Mouse (Mus musculus): ENCODE results near the gene Actc1. TPM values are rescaled to one million over a fixed set of nuclear protein-coding genes. Genes with fewer than 3 reads are reported as not detected.

Actc1 gene
- polyA plus RNA-seq, 1 experiment from 2014 or later = not detected

GRCm38 (mm10) chr2:114019474-114020209, 33.7 kb downstream of the Actc1 start:
- 88% methylated on average over 11 of the region's 11 CpGs for WGBS (ENCODE audit: missing documents)
- Histone ChIP-seq H3K79me2 (ENCODE audit: inconsistent target) (no peaks in the 10 kb centered on the region), H3K4me3 (ENCODE audit: inconsistent target) (no peak overlapping the region), H3K36me3 (ENCODE audit: inconsistent target) (no peaks in the 10 kb centered on the region), H3K27ac (no peak overlapping the region)

- 35% methylated on average over 10 of the region's 10 CpGs for WGBS (ENCODE audit: missing documents)
- H3K79me2 ChIP-seq (ENCODE audit: inconsistent target) = no peaks in the 10 kb centered on the region
- no peaks in the 10 kb centered on the region for H3K36me3 ChIP-seq (ENCODE audit: inconsistent target)
- H3K4me3 ChIP-seq (ENCODE audit: inconsistent target) = no peak overlapping the region
- H3K27ac ChIP-seq = no peak overlapping the region
Measured at GRCm38 (mm10) chr2:114018136-114018535, 35.2 kb downstream of the Actc1 start.

- WGBS (ENCODE audit: missing documents) = 79% methylated on average over 6 of the region's 6 CpGs
- no peaks in the 10 kb centered on the region for H3K79me2 ChIP-seq (ENCODE audit: inconsistent target)
- H3K27ac ChIP-seq = no peak overlapping the region
- no peaks in the 10 kb centered on the region for H3K36me3 ChIP-seq (ENCODE audit: inconsistent target)
- H3K4me3 ChIP-seq (ENCODE audit: inconsistent target) = no peak overlapping the region
Measured at GRCm38 (mm10) chr2:114014839-114015238, 38.5 kb downstream of the Actc1 start.

- 9% methylated on average over 9 of the region's 13 CpGs for WGBS (ENCODE audit: missing documents)
- no peak overlapping the region for H3K4me3 ChIP-seq (ENCODE audit: inconsistent target)
- H3K27ac ChIP-seq = no peak overlapping the region
- H3K36me3 ChIP-seq (ENCODE audit: inconsistent target) = no peaks in the 10 kb centered on the region
- H3K79me2 ChIP-seq (ENCODE audit: inconsistent target) = no peaks in the 10 kb centered on the region
Measured at GRCm38 (mm10) chr2:114013846-114014245, 39.5 kb downstream of the Actc1 start.

GRCm38 (mm10) chr2:114013295-114013771, 40.0 kb downstream of the Actc1 start, which contains the start of gene Gjd2:
TSS of gene Gjd2 (minus strand) at chr2:114013619.
- 3% methylated on average over 57 of the region's 60 CpGs for WGBS (ENCODE audit: missing documents)
- Histone ChIP-seq H3K79me2 (ENCODE audit: inconsistent target) (no peaks in the 10 kb centered on the region), H3K27ac (no peak within 1 kb of the TSS), H3K4me3 (ENCODE audit: inconsistent target) (no peak within 1 kb of the TSS), H3K36me3 (ENCODE audit: inconsistent target) (no peaks in the 10 kb centered on the region)

- Histone ChIP-seq H3K36me3 (ENCODE audit: inconsistent target) (no peaks in the 10 kb centered on the region), H3K27ac (no peak overlapping the region), H3K4me3 (ENCODE audit: inconsistent target) (no peak overlapping the region), H3K79me2 (ENCODE audit: inconsistent target) (no peaks in the 10 kb centered on the region)
- 7% methylated on average over 19 of the region's 19 CpGs for WGBS (ENCODE audit: missing documents)
Measured at GRCm38 (mm10) chr2:114012749-114013211, 40.6 kb downstream of the Actc1 start.

GRCm38 (mm10) chr2:114011838-114012237, 41.5 kb downstream of the Actc1 start:
- H3K79me2 ChIP-seq (ENCODE audit: inconsistent target) = no peaks in the 10 kb centered on the region
- 65% methylated on average over 4 of the region's 4 CpGs for WGBS (ENCODE audit: missing documents)
- no peak overlapping the region for H3K4me3 ChIP-seq (ENCODE audit: inconsistent target)
- H3K27ac ChIP-seq = no peak overlapping the region
- no peaks in the 10 kb centered on the region for H3K36me3 ChIP-seq (ENCODE audit: inconsistent target)

GRCm38 (mm10) chr2:114008321-114008720, 45.0 kb downstream of the Actc1 start:
- H3K79me2 ChIP-seq (ENCODE audit: inconsistent target) = no peaks in the 10 kb centered on the region
- no peak overlapping the region for H3K4me3 ChIP-seq (ENCODE audit: inconsistent target)
- 80% methylated on average over 2 of the region's 2 CpGs for WGBS (ENCODE audit: missing documents)
- H3K36me3 ChIP-seq (ENCODE audit: inconsistent target) = no peaks in the 10 kb centered on the region
- no peak overlapping the region for H3K27ac ChIP-seq

GRCm38 (mm10) chr2:113997484-113997883, 55.9 kb downstream of the Actc1 start:
- H3K4me3 ChIP-seq (ENCODE audit: inconsistent target) = no peak overlapping the region
- H3K79me2 ChIP-seq (ENCODE audit: inconsistent target) = no peaks in the 10 kb centered on the region
- no peak overlapping the region for H3K27ac ChIP-seq
- H3K36me3 ChIP-seq (ENCODE audit: inconsistent target) = no peaks in the 10 kb centered on the region
- WGBS (ENCODE audit: missing documents) = 84% methylated on average over 8 of the region's 8 CpGs

Other genes with a start within 250 kb of the Actc1 start
- gene Scg5, start 224.4 kb downstream of the Actc1 start, polyA plus RNA-seq (2018) = not detected in 3 replicates
- gene Arhgap11a, start 204.9 kb downstream of the Actc1 start, polyA plus RNA-seq (2018) = 17.0 to 23.3 TPM (median 23.1 TPM) in 3 replicates
- not detected in 3 replicates for gene Gjd2, start 39.9 kb downstream of the Actc1 start, polyA plus RNA-seq (2018)
- 29.9 to 41.1 TPM (median 39.6 TPM) in 3 replicates for gene Aqr, start 133.5 kb upstream of the Actc1 start, polyA plus RNA-seq (2018)
- gene Zfp770, start 147.9 kb upstream of the Actc1 start, polyA plus RNA-seq (2018) = 3.7 to 4.4 TPM (median 4.1 TPM) in 3 replicates